ENCODE assay signal across 8 mouse cellular contexts in the genomic region with DNA sequence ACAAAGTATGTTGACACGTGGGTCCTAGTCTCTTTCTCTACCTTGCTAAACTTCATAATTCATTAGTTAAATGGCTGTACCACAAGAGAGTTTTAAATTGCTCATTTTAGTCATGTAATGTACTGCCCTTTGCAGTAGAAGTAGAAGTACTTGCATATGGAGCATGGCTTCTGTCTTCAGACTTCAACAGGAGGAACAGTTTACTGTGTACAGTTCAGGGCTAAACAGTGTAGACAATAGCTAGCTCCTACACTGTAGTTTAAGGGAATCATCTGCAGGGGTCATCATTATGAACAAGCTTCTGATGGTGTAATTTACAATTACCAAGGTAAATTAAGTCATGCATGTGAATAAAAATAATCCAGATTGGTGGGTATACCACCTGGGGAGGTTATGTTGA.
DNase-seq lines count a peak whose midpoint lies in the region; ATAC-seq and TF ChIP-seq lines count a peak whose summit lies in the region.
"Not testable (repeated sequence)": the region's sequence is repeated elsewhere in the genome, so short reads cannot be mapped to it uniquely, and the experiment has no call there.

No protein-coding gene starts in this region.

- ATAC-seq in heart, embryonic 13.5 days (ENCODE audit: extremely low read depth, insufficient number of reproducible peaks, low FRiP score, low TSS enrichment); limb, embryonic 12.5 days (ENCODE audit: insufficient number of reproducible peaks, insufficient read depth, low FRiP score, low TSS enrichment, low read depth); lung, embryonic 15.5 days (ENCODE audit: borderline replicate concordance, extremely low read depth, low FRiP score, low TSS enrichment); stomach, postnatal 0 days (ENCODE audit: low FRiP score, low TSS enrichment): not testable (repeated sequence)
- ATAC-seq in midbrain, embryonic 15.5 days (replicated peaks) = peak; percentile 64

- TF ChIP-seq EP300 in MEL (IDR thresholded peaks at IDR 0.05; ENCODE audit: low read depth in 1 of 2, low read length in 2 of 2); stomach, postnatal 0 days (optimal IDR thresholded peaks at IDR 0.05): not testable (repeated sequence)

- TF ChIP-seq CTCF in MEL (IDR thresholded peaks at IDR 0.05 in 2 of 3, conservative IDR thresholded peaks at IDR 0.05 in 1 of 3; ENCODE audit: control insufficient read depth in 1 of 3, insufficient read depth in 1 of 3, low read depth in 2 of 3, low read length in 3 of 3, poor library complexity in 1 of 3, severe bottlenecking in 1 of 3); stomach, postnatal 0 days (IDR thresholded peaks at IDR 0.05; ENCODE audit: low read depth): not testable (repeated sequence)

- not testable (repeated sequence) for H3K27me3 ChIP-seq in MEL (ENCODE audit: control insufficient read depth in 1 of 2, insufficient read depth in 2 of 2, low read length in 2 of 2); forebrain, embryonic 10.5 days (ENCODE audit: poor library complexity, severe bottlenecking); heart, embryonic 13.5 days (replicated peaks); limb, embryonic 12.5 days; lung, embryonic 15.5 days; midbrain, embryonic 15.5 days (replicated peaks); stomach, postnatal 0 days (ENCODE audit: control insufficient read depth, insufficient read depth, low read length)

- not testable (repeated sequence) for H3K27ac ChIP-seq in MEL (ENCODE audit: control insufficient read depth, low read depth, low read length); forebrain, embryonic 10.5 days; heart, embryonic 13.5 days (replicated peaks); limb, embryonic 12.5 days; lung, embryonic 15.5 days; midbrain, embryonic 15.5 days; stomach, postnatal 0 days (replicated peaks)

- peaks cover 14% of the 10 kb centered on the region for H3K79me2 ChIP-seq in MEL (ENCODE audit: control insufficient read depth, insufficient read depth, low read length, poor library complexity)

- peak; percentile 43 for DNase-seq in MEL (ENCODE audit: low read depth, low spot score)
- DNase-seq in forebrain, embryonic 10.5 days (ENCODE audit: extremely low spot score, low spot score); stomach, postnatal 0 days (ENCODE audit: low spot score): not testable (repeated sequence)
- DNase-seq in induced T-regulatory cell, adult 2 months (ENCODE audit: low read depth) = peak; percentile 14

- TF ChIP-seq POLR2A in MEL (IDR thresholded peaks at IDR 0.05; ENCODE audit: control insufficient read depth in 1 of 2, insufficient read depth in 1 of 2, low read depth in 1 of 2, low read length in 2 of 2, poor library complexity in 1 of 2) = not testable (repeated sequence)

- peak overlapping the region; percentile 67 for H3K4me2 ChIP-seq in heart, embryonic 13.5 days
- H3K4me2 ChIP-seq in limb, embryonic 12.5 days = peak overlapping the region; percentile 54
- H3K4me2 ChIP-seq in lung, embryonic 15.5 days = peak overlapping the region; percentile 46
- peak overlapping the region; percentile 46 for H3K4me2 ChIP-seq in midbrain, embryonic 15.5 days
- peak overlapping the region; percentile 36 for H3K4me2 ChIP-seq in stomach, postnatal 0 days (replicated peaks; ENCODE audit: low read depth)

- peak overlapping the region; percentile 53 for H3K9ac ChIP-seq in MEL (ENCODE audit: control insufficient read depth, low read depth, low read length, poor library complexity, severe bottlenecking)
- H3K9ac ChIP-seq in heart, embryonic 13.5 days; limb, embryonic 12.5 days (replicated peaks); lung, embryonic 15.5 days; midbrain, embryonic 15.5 days; stomach, postnatal 0 days (ENCODE audit: low read length): not testable (repeated sequence)

- not testable (repeated sequence) for H3K4me1 ChIP-seq in MEL (ENCODE audit: control insufficient read depth in 1 of 2, insufficient read depth in 2 of 2, low read length in 2 of 2); forebrain, embryonic 10.5 days; heart, embryonic 13.5 days; limb, embryonic 12.5 days (replicated peaks); lung, embryonic 15.5 days; midbrain, embryonic 15.5 days; stomach, postnatal 0 days (replicated peaks; ENCODE audit: control insufficient read depth, insufficient read depth)

- not testable (repeated sequence) for TF ChIP-seq RAD21 in MEL (IDR thresholded peaks at IDR 0.05; ENCODE audit: low read depth, low read length)

- peak overlapping the region in 1 of 2 experiments; percentile 96; a peak in 2 of 4 replicates for H3K4me3 ChIP-seq in MEL (ENCODE audit: control insufficient read depth in 1 of 2, insufficient read depth in 1 of 2, low read depth in 2 of 2, low read length in 2 of 2)
- peak overlapping the region; percentile 55 for H3K4me3 ChIP-seq in forebrain, embryonic 10.5 days
- H3K4me3 ChIP-seq in heart, embryonic 13.5 days = peak overlapping the region; percentile 60
- peak overlapping the region; percentile 47 for H3K4me3 ChIP-seq in limb, embryonic 12.5 days (replicated peaks)
- peak overlapping the region; percentile 55 for H3K4me3 ChIP-seq in lung, embryonic 15.5 days
- peak overlapping the region; percentile 48 for H3K4me3 ChIP-seq in midbrain, embryonic 15.5 days
- H3K4me3 ChIP-seq in stomach, postnatal 0 days (ENCODE audit: low read depth, low read length) = peak overlapping the region; percentile 43

- WGBS in forebrain, embryonic 10.5 days = 2% methylated on average over 1 of the region's 1 CpGs
- WGBS in heart, embryonic 13.5 days = 0% methylated on average over 1 of the region's 1 CpGs
- WGBS in limb, embryonic 12.5 days = 0% methylated on average over 1 of the region's 1 CpGs
- WGBS in lung, embryonic 15.5 days = 0% methylated on average over 1 of the region's 1 CpGs
- 2% methylated on average over 1 of the region's 1 CpGs for WGBS in midbrain, embryonic 15.5 days
- 2% methylated on average over 1 of the region's 1 CpGs for WGBS in stomach, postnatal 0 days

- H3K36me3 ChIP-seq in MEL (ENCODE audit: control insufficient read depth in 1 of 2, insufficient read depth in 2 of 2, low read length in 2 of 2); forebrain, embryonic 10.5 days (replicated peaks); heart, embryonic 13.5 days; limb, embryonic 12.5 days; lung, embryonic 15.5 days; midbrain, embryonic 15.5 days (replicated peaks); stomach, postnatal 0 days (ENCODE audit: control insufficient read depth, insufficient read depth, low read length): not testable (repeated sequence)

- not testable (repeated sequence) for H3K9me3 ChIP-seq in MEL (replicated peaks; ENCODE audit: insufficient read depth, low read length); forebrain, embryonic 10.5 days; heart, embryonic 13.5 days; limb, embryonic 12.5 days; lung, embryonic 15.5 days; midbrain, embryonic 15.5 days; stomach, postnatal 0 days (ENCODE audit: control insufficient read depth, low read length)

TF ChIP-seq in MEL, 35 proteins besides CTCF, POLR2A, EP300 and RAD21:
- 0 out of 2 replicates have a peak, but pooled peaks have one; percentile 49 for TF ChIP-seq MXI1 (IDR thresholded peaks at IDR 0.05; ENCODE audit: low read depth, low read length)
